Mouse (Mus musculus): ENCODE measurements around the gene Stac2.

Gene Stac2

GRCm38 (mm10) chr11:98052989-98053834, at the start of gene Stac2:
Gene Stac2, minus strand, starts transcription at chr11:98053462.
- peak in 1 of 2 experiments; percentile 56 for DNase-seq (ENCODE audit: low spot score in 2 of 2)

GRCm38 (mm10) chr11:98101332-98101731, 48.1 kb upstream of the Stac2 start:
- no peak for DNase-seq (ENCODE audit: low spot score in 2 of 2)

- no peak for DNase-seq (ENCODE audit: low spot score in 2 of 2)
Observed at GRCm38 (mm10) chr11:98090583-98090982, 37.3 kb upstream of the Stac2 start.

- no peak for DNase-seq (ENCODE audit: low spot score in 2 of 2)
Observed at GRCm38 (mm10) chr11:98088224-98088623, 35.0 kb upstream of the Stac2 start.

GRCm38 (mm10) chr11:98086574-98086973, 33.3 kb upstream of the Stac2 start:
- DNase-seq (ENCODE audit: low spot score in 2 of 2) = no peak

- no peak for DNase-seq (ENCODE audit: low spot score in 2 of 2)
Observed at GRCm38 (mm10) chr11:98086141-98086540, 32.9 kb upstream of the Stac2 start.

GRCm38 (mm10) chr11:98082745-98083144, 29.5 kb upstream of the Stac2 start:
- no peak for DNase-seq (ENCODE audit: low spot score in 2 of 2)

- DNase-seq (ENCODE audit: low spot score in 2 of 2) = no peak
Observed at GRCm38 (mm10) chr11:98080450-98080849, 27.2 kb upstream of the Stac2 start.

- DNase-seq (ENCODE audit: low spot score in 2 of 2) = no peak
Observed at GRCm38 (mm10) chr11:98077086-98077485, 23.8 kb upstream of the Stac2 start.

- DNase-seq (ENCODE audit: low spot score in 2 of 2) = peak; percentile 66 to 84
Observed at GRCm38 (mm10) chr11:98075195-98075808, 22.0 kb upstream of the Stac2 start.

GRCm38 (mm10) chr11:98073442-98073841, 20.2 kb upstream of the Stac2 start:
- no peak for DNase-seq (ENCODE audit: low spot score in 2 of 2)

GRCm38 (mm10) chr11:98067255-98067654, 14.0 kb upstream of the Stac2 start:
- no peak for DNase-seq (ENCODE audit: low spot score in 2 of 2)

- DNase-seq (ENCODE audit: low spot score in 2 of 2) = no peak
Observed at GRCm38 (mm10) chr11:98066201-98066600, 12.9 kb upstream of the Stac2 start.

GRCm38 (mm10) chr11:98061904-98062562, 8.8 kb upstream of the Stac2 start:
- no peak for DNase-seq (ENCODE audit: low spot score in 2 of 2)

- no peak for DNase-seq (ENCODE audit: low spot score in 2 of 2)
Observed at GRCm38 (mm10) chr11:98061441-98061840, 8.2 kb upstream of the Stac2 start.

GRCm38 (mm10) chr11:98060104-98060692, 6.9 kb upstream of the Stac2 start:
- DNase-seq (ENCODE audit: low spot score in 2 of 2) = no peak

- no peak for DNase-seq (ENCODE audit: low spot score in 2 of 2)
Observed at GRCm38 (mm10) chr11:98059662-98060061, 6.4 kb upstream of the Stac2 start.

GRCm38 (mm10) chr11:98057998-98058397, 4.7 kb upstream of the Stac2 start:
- peak in 1 of 2 experiments; percentile 40 for DNase-seq (ENCODE audit: low spot score in 2 of 2)

- DNase-seq (ENCODE audit: low spot score in 2 of 2) = no peak
Observed at GRCm38 (mm10) chr11:98057466-98057865, 4.2 kb upstream of the Stac2 start.

- peak in 1 of 2 experiments; percentile 74 for DNase-seq (ENCODE audit: low spot score in 2 of 2)
Observed at GRCm38 (mm10) chr11:98052129-98052988, 903 bp downstream of the Stac2 start.

- no peak for DNase-seq (ENCODE audit: low spot score in 2 of 2)
Observed at GRCm38 (mm10) chr11:98051611-98052128, 1.6 kb downstream of the Stac2 start.
